Mouse (Mus musculus) liver, embryonic 15.5 days (tissue): Measurements from ENCODE around the gene Suv39h1. TPM values are rescaled to one million over a fixed set of nuclear protein-coding genes. Genes with fewer than 3 reads are reported as not detected.
"Not testable (repeated sequence)": the region's sequence is repeated elsewhere in the genome, so short reads cannot be mapped to it uniquely, and the experiment has no call there.

ENCODE experiments used
- ATAC-seq: fragments of 200-750 bp; cut with Nextera tagmentation; 2 replicates; pipeline ENCODE4 v1.8.0; 2017; ENCODE audit warnings: moderate number of reproducible peaks, mild to moderate bottlenecking, moderate library complexity; ENCODE audit not compliant: insufficient read depth
- H3K27ac ChIP-seq: fragments of 300-500 bp; sonication (generic); replicated peaks from 2 replicates; pipeline ENCODE4 v1.5.1; 2015; ENCODE audit warnings: mild to moderate bottlenecking, inconsistent platforms
- H3K27me3 ChIP-seq: fragments of 300-500 bp; sonication (generic); 2 replicates; pipeline ENCODE4 v1.6.1; 2015; ENCODE audit warnings: mild to moderate bottlenecking, inconsistent platforms
- H3K36me3 ChIP-seq: fragments of 300-500 bp; sonication (generic); replicated peaks from 2 replicates; pipeline ENCODE4 v1.6.1; 2015; ENCODE audit warnings: moderate library complexity, mild to moderate bottlenecking, inconsistent platforms
- H3K4me1 ChIP-seq: fragments of 300-500 bp; sonication (generic); replicated peaks from 2 replicates; pipeline ENCODE4 v1.6.1; 2015; ENCODE audit warnings: inconsistent platforms
- H3K4me2 ChIP-seq: fragments of 300-500 bp; sonication (generic); 2 replicates; pipeline ENCODE4 v1.6.1; 2015; ENCODE audit warnings: moderate library complexity, mild to moderate bottlenecking, inconsistent platforms
- H3K4me3 ChIP-seq: fragments of 300-500 bp; sonication (generic); replicated peaks from 2 replicates; pipeline ENCODE4 v1.5.1; 2015; ENCODE audit warnings: mild to moderate bottlenecking, inconsistent platforms
- H3K9ac ChIP-seq: fragments of 300-500 bp; sonication (generic); 2 replicates; pipeline ENCODE4 v1.6.1; 2015; ENCODE audit warnings: moderate library complexity, mild to moderate bottlenecking, inconsistent platforms
- H3K9me3 ChIP-seq: fragments of 300-500 bp; sonication (generic); replicated peaks from 2 replicates; pipeline ENCODE4 v1.6.1; 2016; ENCODE audit warnings: inconsistent platforms
- WGBS: fragments of 180-500 bp; shearing (Covaris S2); methylation state at CpG from one replicate; pipeline ENCODE4 v1.1.7; 2015; ENCODE audit warnings: mixed read lengths; ENCODE audit not compliant: insufficient replicate concordance; 5-methylcytosine and 5-hydroxymethylcytosine counted together
- polyA plus RNA-seq: library from polyadenylated mRNA; unstranded; fragments of >200 nt; fragmentation: Nextera tagmentation; extraction: Ambion mirVana; gene quantifications from 2 replicates; pipeline ENCODE4 v1.2.1, GENCODE M21; 2015

Gene Suv39h1
- polyA plus RNA-seq, 1 experiment from 2014 or later, result 31.4 TPM

DNA sequence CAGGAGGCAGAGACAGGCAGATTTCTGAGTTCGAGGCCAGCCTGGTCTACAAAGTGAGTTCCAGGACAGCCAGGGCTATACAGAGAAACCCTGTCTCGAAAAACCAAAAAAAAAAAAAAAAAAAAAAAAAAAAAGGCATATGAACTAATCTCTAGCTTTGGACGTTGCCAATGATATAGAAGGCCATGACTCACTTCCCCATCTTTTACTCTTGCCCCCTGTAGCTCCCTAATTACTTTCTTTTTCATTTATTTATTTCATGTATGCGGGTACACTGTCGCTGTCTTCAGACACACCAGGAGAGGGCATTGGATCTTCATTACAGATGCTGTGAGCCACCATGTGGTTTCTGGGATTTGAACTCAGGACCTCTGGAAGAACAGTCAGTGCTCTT is 16.4 kb upstream of the Suv39h1 start:
- H3K9ac ChIP-seq, H3K9me3 ChIP-seq, H3K4me3 ChIP-seq, H3K27ac ChIP-seq, H3K4me2 ChIP-seq, H3K27me3 ChIP-seq, ATAC-seq, H3K36me3 ChIP-seq: not testable (repeated sequence)
- peaks cover 14% of the 10 kb centered on the region for H3K4me1 ChIP-seq
- WGBS, result 61% methylated on average over 4 of the region's 5 CpGs

DNA sequence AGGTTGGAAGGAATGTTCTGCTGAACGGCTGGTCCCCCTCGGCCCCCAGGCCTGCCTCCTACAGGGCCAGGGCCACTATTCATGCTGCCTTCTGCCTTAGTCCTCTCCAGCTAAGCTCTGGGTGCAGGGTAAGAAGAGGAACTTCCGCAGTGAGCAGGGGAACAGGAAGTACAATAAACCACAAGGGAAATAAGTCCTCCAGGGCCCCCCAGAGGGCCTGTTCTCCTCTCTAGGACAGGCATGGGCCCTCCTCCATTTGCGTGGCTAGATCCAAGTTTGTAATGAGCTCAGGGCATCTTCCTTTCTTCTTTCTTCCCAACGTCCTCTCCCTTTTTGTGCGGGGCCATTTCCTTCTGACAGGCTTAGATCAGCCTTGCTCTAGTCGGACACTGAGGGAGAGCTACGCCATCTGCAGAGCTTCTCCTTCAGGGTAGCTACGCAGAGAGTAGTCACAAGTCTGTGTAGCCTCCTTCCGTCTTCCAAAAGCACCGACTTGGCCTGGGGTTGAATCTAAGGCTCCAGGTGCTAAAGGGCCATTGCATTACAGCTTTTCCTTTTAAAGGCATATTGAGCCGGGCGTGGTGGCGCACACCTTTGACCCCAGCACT is 15.9 kb upstream of the Suv39h1 start, which contains the start of gene Was:
Was (minus strand) TSS at position 153 of the 608 bp plus-strand sequence.
- peaks cover 11% of the 10 kb centered on the region for H3K4me1 ChIP-seq
- peak within 1 kb of the TSS; percentile 41 for H3K4me3 ChIP-seq
- H3K9ac ChIP-seq, result no peak within 1 kb of the TSS; the same call in 1 of the 2 replicates
- peak within 1 kb of the TSS; percentile 54; the same call in 1 of the 2 replicates for H3K27ac ChIP-seq
- peak; percentile 60 for ATAC-seq
- WGBS, result 43% methylated on average over 14 of the region's 14 CpGs
- H3K4me2 ChIP-seq, result peak within 1 kb of the TSS; percentile 48
- H3K27me3 ChIP-seq, result no peaks in the 10 kb centered on the region
- H3K9me3 ChIP-seq, result no peaks in the 10 kb centered on the region
- 0 out of 2 replicates have a peak, but pooled peaks cover 3% of the 10 kb centered on the region for H3K36me3 ChIP-seq

DNA sequence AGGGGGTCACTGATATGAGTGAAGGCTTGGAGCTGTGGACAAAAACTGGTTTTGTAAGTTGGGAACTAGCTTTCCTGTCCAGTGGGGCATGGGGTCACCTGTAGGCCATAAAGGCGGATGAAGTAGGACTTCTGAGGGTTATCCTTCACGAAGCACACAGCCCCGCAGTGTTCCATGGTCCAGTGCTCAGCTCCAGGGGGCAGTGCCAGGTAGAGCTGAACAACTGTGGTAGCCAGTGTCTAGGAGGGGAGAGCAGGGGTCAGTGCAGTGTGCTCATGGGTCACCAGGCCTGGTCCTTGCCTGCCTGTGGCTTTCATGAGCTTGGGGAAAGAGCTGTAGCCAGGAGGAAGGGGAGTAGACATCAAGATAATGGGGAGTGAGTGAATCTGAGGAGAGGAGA is 15.2 kb upstream of the Suv39h1 start:
- 0 out of 2 replicates have a peak overlapping the region, but pooled peaks have one; percentile 29 for H3K27ac ChIP-seq

DNA sequence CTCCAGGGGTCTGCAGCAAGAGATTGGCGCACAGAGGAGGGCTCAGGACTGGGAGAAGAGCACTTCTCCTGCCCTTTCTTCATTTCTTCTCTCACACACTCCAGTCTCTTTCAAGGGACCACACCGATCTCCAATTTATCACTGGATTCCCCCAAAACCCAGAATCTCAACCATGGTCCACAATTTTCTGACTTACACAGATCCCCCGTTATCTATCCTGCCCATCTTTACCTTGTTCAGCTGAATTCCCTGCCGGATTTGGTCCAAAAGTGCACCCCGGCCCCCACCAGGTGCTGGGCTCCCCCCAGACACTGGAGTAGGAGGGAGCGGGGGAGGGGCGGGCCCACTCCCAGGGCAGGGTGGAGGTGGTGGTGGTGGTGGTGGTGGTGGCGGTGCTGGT is 11.1 kb upstream of the Suv39h1 start:
- H3K36me3 ChIP-seq, result 0 out of 2 replicates have a peak, but pooled peaks cover 3% of the 10 kb centered on the region
- 71% methylated on average over 8 of the region's 8 CpGs for WGBS
- no peak overlapping the region for H3K9ac ChIP-seq

More for the DNA sequence above, 15.2 kb upstream of the Suv39h1 start:
- H3K9me3 ChIP-seq, result no peaks in the 10 kb centered on the region
- no peaks in the 10 kb centered on the region for H3K27me3 ChIP-seq
- H3K4me1 ChIP-seq, result peaks cover 8% of the 10 kb centered on the region
- peak overlapping the region; percentile 41 for H3K4me3 ChIP-seq
- H3K4me2 ChIP-seq, result peak overlapping the region; percentile 48
- WGBS, result 45% methylated on average over 3 of the region's 3 CpGs
- ATAC-seq, result peak; percentile 9; the same call in 1 of the 2 replicates
- H3K9ac ChIP-seq, result no peak overlapping the region
- H3K36me3 ChIP-seq, result 0 out of 2 replicates have a peak, but pooled peaks cover 3% of the 10 kb centered on the region

DNA sequence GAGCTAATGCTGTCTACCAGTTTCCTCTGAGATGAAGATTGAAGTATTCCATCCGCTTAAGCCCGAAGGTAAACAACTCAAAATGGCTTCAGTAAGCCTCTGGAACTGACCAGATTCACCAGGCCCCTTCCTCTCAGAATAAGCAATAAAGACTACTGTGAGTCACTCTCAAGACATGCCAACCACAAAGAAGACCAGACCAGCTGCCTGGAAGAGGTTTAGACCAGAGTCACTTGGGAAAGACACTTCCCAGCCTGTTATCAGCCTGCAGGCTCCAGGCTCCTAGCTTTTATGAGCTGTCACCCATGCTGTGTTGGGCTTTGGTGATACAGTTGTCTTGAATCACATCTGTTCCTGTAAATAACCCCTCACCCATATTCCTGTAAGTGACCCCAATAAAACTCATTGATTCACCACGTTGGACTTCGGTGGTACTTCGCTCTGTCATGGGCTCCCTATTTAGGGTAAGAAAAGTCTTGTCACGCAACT is 10.3 kb upstream of the Suv39h1 start:
- 74% methylated on average over 6 of the region's 6 CpGs for WGBS
- H3K4me1 ChIP-seq, result no peaks in the 10 kb centered on the region
- ATAC-seq, result no peak
- no peaks in the 10 kb centered on the region for H3K9me3 ChIP-seq
- H3K4me2 ChIP-seq, result no peak overlapping the region
- no peak overlapping the region for H3K27ac ChIP-seq
- H3K9ac ChIP-seq, result no peak overlapping the region
- H3K36me3 ChIP-seq, result 0 out of 2 replicates have a peak, but pooled peaks cover 3% of the 10 kb centered on the region
- no peak overlapping the region for H3K4me3 ChIP-seq
- H3K27me3 ChIP-seq, result no peaks in the 10 kb centered on the region

More for the DNA sequence above, 11.1 kb upstream of the Suv39h1 start:
- Histone ChIP-seq H3K27me3 (no peaks in the 10 kb centered on the region), H3K4me1 (peaks cover 6% of the 10 kb centered on the region), H3K9me3 (no peaks in the 10 kb centered on the region), H3K4me3 (no peak overlapping the region), H3K27ac (no peak overlapping the region), H3K4me2 (no peak overlapping the region)
- ATAC-seq, result no peak

DNA sequence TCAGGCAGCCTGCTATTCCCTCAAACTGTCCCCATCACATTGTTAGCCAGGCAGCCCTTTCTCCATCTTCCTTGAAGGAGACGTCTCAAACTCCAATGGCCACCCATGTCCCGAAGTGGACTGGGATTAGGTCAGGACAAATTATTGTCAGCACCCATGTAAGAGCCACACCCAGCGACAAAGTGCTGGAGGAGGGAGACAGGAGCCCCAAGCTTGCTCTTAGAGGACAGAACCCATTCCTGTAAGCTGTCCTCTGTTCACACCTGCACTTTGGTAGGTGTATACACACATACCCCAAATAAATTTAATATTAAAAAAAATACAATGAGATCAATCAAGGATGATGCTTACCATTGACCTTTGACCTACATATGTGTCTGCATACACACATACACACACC is 544 bp upstream of the Suv39h1 start:
- peak overlapping the region; percentile 76 for H3K4me2 ChIP-seq
- peak; percentile 25; the same call in 1 of the 2 replicates for ATAC-seq
- H3K9me3 ChIP-seq, result no peaks in the 10 kb centered on the region
- WGBS, result 27% methylated on average over 3 of the region's 3 CpGs
- H3K4me1 ChIP-seq, result peaks cover 20% of the 10 kb centered on the region
- H3K27ac ChIP-seq, result peak overlapping the region; percentile 92
- H3K4me3 ChIP-seq, result peak overlapping the region; percentile 54
- H3K9ac ChIP-seq, result peak overlapping the region; percentile 50
- no peaks in the 10 kb centered on the region for H3K27me3 ChIP-seq
- peaks cover 26% of the 10 kb centered on the region for H3K36me3 ChIP-seq

DNA sequence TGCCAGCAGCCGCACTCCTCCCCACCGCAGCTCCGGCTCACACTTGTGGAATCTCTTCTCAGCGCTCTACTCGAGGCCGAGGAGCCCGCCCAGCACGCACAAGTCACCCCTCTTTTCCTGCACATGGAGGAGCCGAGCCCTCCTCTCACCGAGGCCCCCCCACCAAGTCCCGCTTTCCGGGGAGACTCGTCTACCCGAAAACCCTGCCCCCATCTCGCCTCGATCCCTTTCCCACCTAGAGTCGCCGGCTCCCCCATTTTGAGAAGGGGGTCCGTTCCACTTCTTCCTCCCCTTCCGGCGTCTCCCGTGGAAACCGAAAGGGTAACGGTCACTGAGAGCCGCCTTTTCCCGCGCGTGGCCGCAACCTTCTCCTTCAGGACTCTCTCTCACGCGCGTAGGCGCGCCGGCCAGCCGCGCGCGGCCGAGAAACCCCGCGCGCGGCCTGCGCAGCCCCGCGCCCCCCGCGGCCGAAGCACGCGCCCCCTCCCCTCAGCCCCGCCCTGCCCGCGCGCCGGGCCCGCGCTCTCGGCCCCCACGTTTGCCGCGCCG is 605 bp downstream of the Suv39h1 start:
- peaks cover 38% of the 10 kb centered on the region for H3K36me3 ChIP-seq
- no peaks in the 10 kb centered on the region for H3K9me3 ChIP-seq
- H3K4me3 ChIP-seq, result peak overlapping the region; percentile 78
- 20% methylated on average over 63 of the region's 64 CpGs for WGBS
- H3K4me2 ChIP-seq, result peak overlapping the region; percentile 67
- H3K27me3 ChIP-seq, result no peaks in the 10 kb centered on the region
- peak overlapping the region; percentile 73 for H3K9ac ChIP-seq
- H3K4me1 ChIP-seq, result peaks cover 20% of the 10 kb centered on the region
- peak overlapping the region; percentile 90 for H3K27ac ChIP-seq
- peak; percentile 49 for ATAC-seq

DNA sequence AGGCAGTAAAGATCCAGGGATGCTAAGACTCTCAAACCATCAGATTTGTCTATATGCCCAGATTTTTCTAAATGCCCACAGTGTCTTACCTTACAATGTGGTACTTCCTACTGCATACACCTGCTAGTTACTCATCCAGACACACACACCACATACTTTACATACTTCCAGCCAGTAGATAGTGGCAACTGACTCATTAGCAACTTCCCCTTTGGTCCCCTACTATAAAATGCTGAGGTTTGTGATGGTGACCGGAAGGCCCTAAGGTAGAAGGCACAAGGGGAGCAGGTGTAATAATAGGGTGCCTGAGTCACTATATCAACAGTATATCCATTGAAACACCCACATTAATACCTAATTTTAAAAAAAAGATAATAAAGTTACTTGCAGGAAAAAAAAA is 5.4 kb downstream of the Suv39h1 start:
- no peaks in the 10 kb centered on the region for H3K9me3 ChIP-seq
- no peaks in the 10 kb centered on the region for H3K27me3 ChIP-seq
- H3K4me1 ChIP-seq, result peaks cover 6% of the 10 kb centered on the region
- ATAC-seq, result no peak
- H3K27ac ChIP-seq, result no peak overlapping the region
- peaks cover 83% of the 10 kb centered on the region for H3K36me3 ChIP-seq
- no peak overlapping the region for H3K4me3 ChIP-seq
- H3K4me2 ChIP-seq, result no peak overlapping the region
- no peak overlapping the region for H3K9ac ChIP-seq
- WGBS, result 82% methylated on average over 1 of the region's 1 CpGs

DNA sequence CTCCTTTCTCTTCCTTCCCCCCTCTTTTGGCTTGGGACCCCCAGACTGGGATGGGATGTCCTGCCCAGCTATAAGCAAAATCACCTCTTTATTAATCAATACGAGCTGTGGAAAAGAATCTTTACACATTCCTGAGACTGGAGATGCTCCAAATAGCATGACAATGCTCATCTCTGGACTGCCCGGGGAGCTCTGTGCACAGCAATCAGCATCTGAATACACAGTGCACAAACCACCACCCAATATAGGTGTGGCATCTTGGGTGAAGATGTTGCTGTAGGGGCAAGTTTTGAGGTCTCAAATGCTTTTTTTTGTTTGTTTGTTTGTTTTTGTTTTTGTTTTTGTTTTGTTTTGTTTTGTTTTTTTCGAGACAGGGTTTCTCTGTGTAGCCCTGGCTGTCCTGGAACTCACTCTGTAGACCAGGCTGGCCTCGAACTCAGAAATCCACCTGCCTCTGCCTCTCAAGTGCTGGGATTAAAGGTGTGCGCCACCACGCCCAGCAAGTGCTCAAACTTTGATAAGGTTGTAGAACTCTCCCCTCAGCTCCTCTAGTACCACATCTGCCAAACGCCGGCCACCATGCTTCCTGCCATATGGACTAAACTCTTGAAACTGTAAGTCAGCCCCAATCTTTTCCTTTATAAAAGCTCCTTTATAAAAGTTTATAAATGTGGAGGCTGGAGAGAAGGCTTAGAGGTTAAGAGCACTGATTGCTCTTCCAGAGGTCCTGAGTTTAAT is 23.3 kb downstream of the Suv39h1 start:
- H3K9ac ChIP-seq, H3K9me3 ChIP-seq, H3K36me3 ChIP-seq, H3K4me3 ChIP-seq, H3K4me1 ChIP-seq, H3K4me2 ChIP-seq, ATAC-seq, H3K27me3 ChIP-seq, H3K27ac ChIP-seq: not testable (repeated sequence)
- WGBS, result 61% methylated on average over 8 of the region's 8 CpGs

DNA sequence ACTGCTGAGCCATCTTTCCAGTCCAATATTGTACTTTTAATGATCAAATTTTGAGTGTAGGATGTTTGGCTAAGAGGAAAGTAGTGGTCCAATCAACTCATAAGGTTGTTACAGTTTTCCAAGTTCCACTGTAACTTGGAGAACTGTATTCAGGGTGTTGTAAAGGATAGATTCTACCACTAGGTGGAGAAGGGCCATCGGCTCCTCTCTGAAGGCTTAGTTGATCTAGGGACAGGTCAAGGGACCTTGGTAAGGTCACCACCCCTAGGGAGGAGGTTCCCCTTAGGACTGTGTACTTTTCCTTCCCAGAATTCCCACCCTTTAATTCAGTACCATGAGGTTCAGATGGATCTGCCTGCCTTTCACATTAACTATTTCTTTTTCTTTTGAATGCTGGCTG is 41.6 kb downstream of the Suv39h1 start:
- WGBS, result 54% methylated on average over 1 of the region's 1 CpGs
- Histone ChIP-seq H3K4me1 (no peaks in the 10 kb centered on the region), H3K36me3 (no peaks in the 10 kb centered on the region), H3K4me3 (no peak overlapping the region), H3K27me3 (no peaks in the 10 kb centered on the region), H3K9me3 (no peaks in the 10 kb centered on the region), H3K9ac (no peak overlapping the region), H3K4me2 (no peak overlapping the region), H3K27ac (no peak overlapping the region)
- no peak for ATAC-seq

DNA sequence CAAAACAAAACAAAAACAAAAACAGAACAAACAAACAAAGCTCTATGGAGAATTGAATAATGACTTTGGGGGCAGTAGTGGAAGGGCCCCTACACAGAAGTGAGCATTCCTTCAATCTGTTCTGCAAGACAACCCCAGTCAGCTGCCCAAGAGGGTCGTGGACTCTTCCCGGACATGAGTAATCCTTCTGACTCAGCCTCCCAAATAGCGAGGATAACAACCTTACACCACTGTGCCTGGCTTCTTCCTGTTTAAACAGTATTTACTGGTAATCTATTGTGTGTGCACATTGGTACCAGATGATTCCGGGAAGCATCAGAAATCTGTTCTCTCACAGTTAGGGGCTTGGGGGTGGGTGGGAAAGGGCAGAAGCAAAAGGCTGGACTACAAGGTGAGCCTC is 47.7 kb downstream of the Suv39h1 start:
- Histone ChIP-seq H3K9me3 (no peaks in the 10 kb centered on the region), H3K36me3 (no peaks in the 10 kb centered on the region), H3K4me1 (no peaks in the 10 kb centered on the region), H3K27me3 (no peaks in the 10 kb centered on the region), H3K9ac (no peak overlapping the region), H3K4me3 (no peak overlapping the region), H3K4me2 (no peak overlapping the region), H3K27ac (no peak overlapping the region)
- ATAC-seq, result no peak
- 34% methylated on average over 4 of the region's 4 CpGs for WGBS
